Mouse (Mus musculus) layer of hippocampus, adult 2 months (tissue): ENCODE results near the gene Aar2. TPM values are rescaled to one million over a fixed set of nuclear protein-coding genes. Genes with fewer than 3 reads are reported as not detected.
A peak's percentile ranks its signal among the peaks of the same experiment; 100 is the strongest.
"Not testable (repeated sequence)": the region's sequence is repeated elsewhere in the genome, so short reads cannot be mapped to it uniquely, and the experiment has no call there.

Experiments used
- DNase-seq, 2 experiments: peaks; one replicate each; pipeline ENCODE4 v3.0.0; 2022; ENCODE audit warnings: low spot score in 2 of 2
- H3K27ac ChIP-seq: fragments of 200-600 bp; 2 replicates; pipeline ENCODE4 v1.8.1; 2022
- H3K4me3 ChIP-seq: fragments of 200-600 bp; 2 replicates; pipeline ENCODE4 v1.8.1; 2022; ENCODE audit warnings: mild to moderate bottlenecking
- CTCF ChIP-seq: fragments of 200-600 bp; conservative IDR thresholded peaks from 2 replicates; pipeline ENCODE4 v1.8.1; 2022; ENCODE audit warnings: antibody characterized with exemption, mild to moderate bottlenecking, moderate library complexity
- long read RNA-seq, 2 experiments: library from polyadenylated mRNA; stranded (forward); transcript quantifications; one replicate each; pipeline ENCODE4 v2.0.0; 2021; ENCODE audit warnings: borderline mapping rate in 2 of 2
- total RNA-seq, 2 experiments: library from RNA; stranded (reverse); gene quantifications; 2 replicates each; pipeline ENCODE4 v1.2.3; 2021

The Aar2 gene
- total RNA-seq: 10 to 100 TPM; 35.6 to 39.0 TPM
- long read RNA-seq, experiment 1, transcript Aar2-201 (4 exons, 3,427 nt): major isoform, 28 of 30 reads
- long read RNA-seq, experiment 1, partial matches to known transcripts: 1 of 30 reads
- long read RNA-seq, experiment 1, other reads (novel, unspliced or antisense): 1 of 30 reads
- long read RNA-seq, experiment 2, transcript Aar2-201 (4 exons, 3,427 nt): major isoform, 43 of 52 reads
- long read RNA-seq, experiment 2, partial matches to known transcripts: 4 of 52 reads
- long read RNA-seq, experiment 2, other reads (novel, unspliced or antisense): 5 of 52 reads

- Histone ChIP-seq H3K4me3 (peak within 1 kb of the TSS; percentile 88), H3K27ac (peak within 1 kb of the TSS; percentile 88)
- DNase-seq: peak; percentile 73 to 84
- no peak for TF ChIP-seq CTCF
Measured at GRCm38 (mm10) chr2:156547123-156547891, at the start of gene Aar2. Aar2 (plus strand) TSS chr2:156547584.

GRCm38 (mm10) chr2:156497915-156498314 lies 49.5 kb upstream of the Aar2 start:
- peak in 1 of 2 experiments; percentile 69 for DNase-seq
- peak; percentile 90 for TF ChIP-seq CTCF
- H3K4me3 ChIP-seq: no peak overlapping the region
- no peak overlapping the region; the same call in 1 of the 2 replicates for H3K27ac ChIP-seq

GRCm38 (mm10) chr2:156501025-156501424 lies 46.4 kb upstream of the Aar2 start:
- H3K27ac ChIP-seq: no peak overlapping the region
- DNase-seq: no peak
- H3K4me3 ChIP-seq: no peak overlapping the region
- TF ChIP-seq CTCF: no peak

- DNase-seq: no peak
- TF ChIP-seq CTCF: no peak
- H3K27ac ChIP-seq: no peak overlapping the region
- no peak overlapping the region for H3K4me3 ChIP-seq
Measured at GRCm38 (mm10) chr2:156505533-156505932, 41.9 kb upstream of the Aar2 start.

- TF ChIP-seq CTCF: no peak
- DNase-seq: no peak
- no peak overlapping the region for H3K4me3 ChIP-seq
- H3K27ac ChIP-seq: no peak overlapping the region
Measured at GRCm38 (mm10) chr2:156512028-156512427, 35.4 kb upstream of the Aar2 start.

- no peak for TF ChIP-seq CTCF
- no peak for DNase-seq
- H3K27ac ChIP-seq: no peak overlapping the region
- no peak overlapping the region for H3K4me3 ChIP-seq
Measured at GRCm38 (mm10) chr2:156512561-156512960, 34.8 kb upstream of the Aar2 start.

GRCm38 (mm10) chr2:156515102-156515501 lies 32.3 kb upstream of the Aar2 start:
- Histone ChIP-seq H3K27ac (peak overlapping the region; percentile 11; the same call in 1 of the 2 replicates), H3K4me3 (no peak overlapping the region)
- no peak for DNase-seq
- no peak for TF ChIP-seq CTCF

- DNase-seq: peak; percentile 79 to 87
- Histone ChIP-seq H3K4me3 (no peak overlapping the region), H3K27ac (no peak overlapping the region)
- peak; percentile 96 for TF ChIP-seq CTCF
Measured at GRCm38 (mm10) chr2:156515565-156516185, 31.7 kb upstream of the Aar2 start.

- not testable (repeated sequence) for DNase-seq, H3K4me3 ChIP-seq, H3K27ac ChIP-seq
Measured at GRCm38 (mm10) chr2:156516678-156517077, 30.7 kb upstream of the Aar2 start.

GRCm38 (mm10) chr2:156518306-156518705 lies 29.1 kb upstream of the Aar2 start:
- no peak for DNase-seq
- Histone ChIP-seq H3K27ac (no peak overlapping the region), H3K4me3 (no peak overlapping the region)
- TF ChIP-seq CTCF: no peak

GRCm38 (mm10) chr2:156519584-156519983 lies 27.8 kb upstream of the Aar2 start:
- peak overlapping the region; percentile 55; the same call in 1 of the 2 replicates for H3K27ac ChIP-seq
- TF ChIP-seq CTCF: peak; percentile 25; the same call in 1 of the 2 replicates
- peak in 1 of 2 experiments; percentile 60 for DNase-seq

GRCm38 (mm10) chr2:156522994-156523393 lies 24.4 kb upstream of the Aar2 start:
- no peak for DNase-seq
- TF ChIP-seq CTCF: no peak
- Histone ChIP-seq H3K27ac (no peak overlapping the region), H3K4me3 (no peak overlapping the region)

More at GRCm38 (mm10) chr2:156519584-156519983, 27.8 kb upstream of the Aar2 start:
- H3K4me3 ChIP-seq: no peak overlapping the region

GRCm38 (mm10) chr2:156524078-156524477 lies 23.3 kb upstream of the Aar2 start:
- Histone ChIP-seq H3K27ac (no peak overlapping the region), H3K4me3 (no peak overlapping the region)
- no peak for DNase-seq
- TF ChIP-seq CTCF: no peak
